Mouse (Mus musculus): ENCODE measurements at regions not wholly inside any gene's neighbourhood (a gene's known extent, or its start where the extent isn't known, plus 50 kb on each side); places are given as distances from the start of the nearest gene placed in this dataset.

GRCm38 (mm10) chr3:80249974-80250373, 365.6 kb downstream of the Fam198b start:
- TF ChIP-seq CTCF (IDR thresholded peaks at IDR 0.05; ENCODE audit: low read depth) (no peak), EP300 (IDR thresholded peaks at IDR 0.05; ENCODE audit: low read depth) (no peak)

Measured in liver, embryonic 14.5 days (tissue).